Mouse (Mus musculus): ENCODE results near the gene Nptxr. TPM values are rescaled to one million over a fixed set of nuclear protein-coding genes. Genes with fewer than 3 reads are reported as not detected.

The Nptxr gene
- polyA plus RNA-seq, 2 experiments from 2014 or later = 0.09 to 0.11 TPM

- ATAC-seq = no peak
Observed at GRCm38 (mm10) chr15:79790111-79790510, 14.5 kb downstream of the Nptxr start.

- ATAC-seq = no peak
Observed at GRCm38 (mm10) chr15:79787815-79788214, 16.8 kb downstream of the Nptxr start.

GRCm38 (mm10) chr15:79785056-79785455 is 19.5 kb downstream of the Nptxr start:
- ATAC-seq = no peak

- ATAC-seq = no peak
Observed at GRCm38 (mm10) chr15:79777749-79778148, 26.8 kb downstream of the Nptxr start, which contains the start of gene Dnal4. Gene Dnal4, minus strand, starts transcription at chr15:79777849.

- no peak for ATAC-seq
Observed at GRCm38 (mm10) chr15:79775662-79776061, 28.9 kb downstream of the Nptxr start.

- ATAC-seq = peak; percentile 97
Observed at GRCm38 (mm10) chr15:79774117-79775027, 30.2 kb downstream of the Nptxr start.

- ATAC-seq = no peak
Observed at GRCm38 (mm10) chr15:79770629-79771240, 33.8 kb downstream of the Nptxr start.

GRCm38 (mm10) chr15:79768302-79768701 is 36.3 kb downstream of the Nptxr start:
- ATAC-seq = no peak

- ATAC-seq = no peak
Observed at GRCm38 (mm10) chr15:79767327-79767961, 37.1 kb downstream of the Nptxr start.

- ATAC-seq = no peak
Observed at GRCm38 (mm10) chr15:79766586-79767071, 37.9 kb downstream of the Nptxr start.

- ATAC-seq = no peak
Observed at GRCm38 (mm10) chr15:79766168-79766567, 38.4 kb downstream of the Nptxr start.

- ATAC-seq = no peak
Observed at GRCm38 (mm10) chr15:79765361-79765760, 39.2 kb downstream of the Nptxr start.

GRCm38 (mm10) chr15:79764539-79765267 is 39.9 kb downstream of the Nptxr start:
- no peak for ATAC-seq

GRCm38 (mm10) chr15:79763601-79764246 is 40.8 kb downstream of the Nptxr start:
- no peak for ATAC-seq

- ATAC-seq = no peak
Observed at GRCm38 (mm10) chr15:79763001-79763400, 41.6 kb downstream of the Nptxr start.

- no peak for ATAC-seq
Observed at GRCm38 (mm10) chr15:79760956-79761355, 43.6 kb downstream of the Nptxr start.

- ATAC-seq = no peak
Observed at GRCm38 (mm10) chr15:79757118-79757517, 47.4 kb downstream of the Nptxr start.

GRCm38 (mm10) chr15:79755977-79756625 is 48.5 kb downstream of the Nptxr start:
- ATAC-seq = no peak

- ATAC-seq = no peak
Observed at GRCm38 (mm10) chr15:79755176-79755575, 49.4 kb downstream of the Nptxr start.

GRCm38 (mm10) chr15:79753873-79754272 is 50.7 kb downstream of the Nptxr start:
- no peak for ATAC-seq

- no peak for ATAC-seq
Observed at GRCm38 (mm10) chr15:79753420-79753752, 51.2 kb downstream of the Nptxr start.
